Mouse (Mus musculus): ENCODE measurements at regions not wholly inside any gene's neighbourhood (a gene's known extent, or its start where the extent isn't known, plus 50 kb on each side); places are given as distances from the start of the nearest gene placed in this dataset.

DNA sequence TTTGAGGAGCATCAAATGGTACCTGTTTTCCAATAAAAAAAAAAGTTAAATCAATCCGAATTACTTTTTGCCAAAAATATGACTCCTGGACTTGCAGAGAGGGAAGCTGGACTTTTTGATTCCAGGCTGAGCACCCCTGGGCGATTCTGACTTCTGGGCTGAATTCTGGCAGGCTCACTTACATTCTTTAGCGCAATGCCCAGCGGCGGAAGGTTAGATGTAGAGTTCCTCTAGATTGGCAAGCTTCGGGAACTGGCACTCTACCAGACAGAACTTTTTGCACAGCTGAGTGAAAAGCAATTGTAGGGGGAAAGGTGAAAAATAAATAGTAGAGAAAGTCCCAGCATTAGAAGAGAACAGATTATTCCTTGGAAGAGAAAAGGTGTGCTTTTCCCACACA, 235.5 kb downstream of the Fam169b start:
- Histone ChIP-seq H3K27ac (ENCODE audit: insufficient read depth, low read length) (no peak overlapping the region), H3K4me1 (ENCODE audit: control insufficient read depth, insufficient read depth, low read length) (no peaks in the 10 kb centered on the region), H3K4me3 (ENCODE audit: insufficient read depth, low read length) (no peak overlapping the region)
- no peak for TF ChIP-seq CTCF (IDR thresholded peaks at IDR 0.05; ENCODE audit: borderline replicate concordance, insufficient read depth, low read length)

DNA sequence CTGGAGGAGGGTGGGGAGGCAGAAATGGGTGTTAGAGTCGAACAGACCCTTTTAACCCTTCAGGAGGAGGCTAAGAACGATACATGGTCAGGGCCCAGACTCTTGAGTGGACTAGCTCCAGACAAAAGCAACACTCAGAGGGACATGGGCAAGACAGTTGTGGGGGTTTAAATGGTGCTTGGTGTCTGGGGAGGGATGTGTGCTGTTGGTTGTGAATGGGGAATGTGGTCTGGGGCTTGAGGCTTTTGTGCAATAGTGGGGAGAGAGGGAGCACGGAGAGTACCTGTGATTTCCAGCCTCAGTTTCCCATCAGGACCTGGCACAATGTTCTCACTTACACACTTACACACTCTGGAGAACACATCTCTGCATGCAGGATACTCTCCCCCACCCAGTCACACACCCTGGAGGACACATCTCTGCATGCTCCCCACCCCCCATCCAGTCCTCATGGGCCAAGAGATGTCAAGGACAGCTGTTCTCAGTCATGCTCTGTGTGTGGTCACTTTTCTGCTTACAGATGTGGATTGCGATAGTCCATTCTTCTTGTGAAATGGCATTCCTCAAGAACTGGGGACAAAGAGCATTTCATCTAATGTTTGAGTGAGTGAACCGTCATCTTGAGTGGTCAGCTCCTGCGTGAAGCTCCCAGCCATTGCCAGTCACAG, 217.6 kb downstream of the Fam169b start:
- TF ChIP-seq POLR2A (IDR thresholded peaks at IDR 0.05; ENCODE audit: low read depth, low read length) (no peak), CTCF (IDR thresholded peaks at IDR 0.05; ENCODE audit: borderline replicate concordance, insufficient read depth, low read length) (no peak)
- no peak overlapping the region for H3K27ac ChIP-seq (ENCODE audit: insufficient read depth, low read length)
- H3K4me3 ChIP-seq (ENCODE audit: insufficient read depth, low read length) = no peak overlapping the region
- no peaks in the 10 kb centered on the region for H3K4me1 ChIP-seq (ENCODE audit: control insufficient read depth, insufficient read depth, low read length)

DNA sequence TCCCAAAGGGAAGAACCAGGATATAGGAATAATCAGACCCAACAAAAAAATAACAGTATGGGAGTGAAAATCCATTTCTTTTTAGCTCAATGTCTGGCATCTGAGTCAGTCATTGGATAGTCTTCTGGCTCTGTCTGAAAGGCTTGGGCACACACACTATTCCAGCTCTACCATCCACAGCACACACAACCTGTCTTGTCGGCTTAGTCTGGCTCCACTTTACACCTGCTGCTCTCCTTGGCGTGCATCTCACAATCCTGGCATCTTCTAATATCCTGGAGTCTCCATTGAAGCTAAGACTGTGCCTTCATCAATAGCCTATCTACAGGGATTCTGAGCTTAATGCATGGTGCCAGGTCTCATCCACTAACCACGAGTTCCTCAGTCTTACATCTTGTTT, 213.0 kb downstream of the Fam169b start:
- Histone ChIP-seq H3K27ac (ENCODE audit: insufficient read depth, low read length) (no peak overlapping the region), H3K4me1 (ENCODE audit: control insufficient read depth, insufficient read depth, low read length) (no peaks in the 10 kb centered on the region), H3K4me3 (ENCODE audit: insufficient read depth, low read length) (no peak overlapping the region)
- no peak for TF ChIP-seq POLR2A (IDR thresholded peaks at IDR 0.05; ENCODE audit: low read depth, low read length)
- no peak for TF ChIP-seq CTCF (IDR thresholded peaks at IDR 0.05; ENCODE audit: borderline replicate concordance, insufficient read depth, low read length)

DNA sequence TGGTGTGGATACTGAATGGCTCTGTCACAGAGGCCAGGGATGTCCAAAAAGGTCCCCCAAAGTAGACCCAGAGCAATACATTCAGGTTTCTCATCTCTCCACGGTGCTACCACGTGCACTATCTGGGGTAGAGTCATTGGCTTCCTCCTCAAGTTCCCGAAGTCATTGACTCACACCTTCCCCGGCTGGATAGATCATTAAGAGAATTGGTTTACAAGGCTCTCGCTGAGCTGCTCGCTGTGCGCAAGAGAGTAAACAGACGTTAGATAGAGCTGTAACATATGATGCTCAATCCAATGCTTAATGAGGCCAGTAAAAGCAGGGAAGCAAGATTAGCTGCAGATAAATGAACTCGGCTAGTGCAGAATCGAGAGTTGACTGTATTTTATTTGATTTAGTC, 208.9 kb downstream of the Fam169b start:
- no peak overlapping the region for H3K4me3 ChIP-seq (ENCODE audit: insufficient read depth, low read length)
- H3K4me1 ChIP-seq (ENCODE audit: control insufficient read depth, insufficient read depth, low read length) = no peaks in the 10 kb centered on the region
- H3K27ac ChIP-seq (ENCODE audit: insufficient read depth, low read length) = no peak overlapping the region
- TF ChIP-seq POLR2A (IDR thresholded peaks at IDR 0.05; ENCODE audit: low read depth, low read length) (no peak), CTCF (IDR thresholded peaks at IDR 0.05; ENCODE audit: borderline replicate concordance, insufficient read depth, low read length) (no peak)

DNA sequence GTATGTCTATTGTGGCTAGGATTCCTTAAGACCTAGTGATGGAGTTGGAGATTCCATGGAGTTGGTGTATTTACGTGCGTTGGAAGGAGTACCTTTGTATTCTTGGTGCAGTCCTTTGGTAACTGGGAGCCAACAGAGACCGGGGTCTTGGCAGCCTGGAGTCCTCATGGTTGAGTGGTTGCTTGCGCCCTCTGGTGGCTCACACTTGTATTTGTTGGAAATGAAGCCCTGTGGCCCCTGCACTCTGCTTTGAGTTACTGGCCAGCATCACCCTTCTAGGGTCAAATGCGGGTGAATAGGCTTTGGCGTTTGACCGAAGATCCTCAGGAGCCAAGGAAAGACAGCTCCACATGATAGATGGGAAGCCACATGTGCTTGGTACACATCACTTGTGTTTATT, 207.1 kb downstream of the Fam169b start:
- Histone ChIP-seq H3K27ac (ENCODE audit: insufficient read depth, low read length) (no peak overlapping the region), H3K4me1 (ENCODE audit: control insufficient read depth, insufficient read depth, low read length) (no peaks in the 10 kb centered on the region), H3K4me3 (ENCODE audit: insufficient read depth, low read length) (no peak overlapping the region)
- peak; percentile 57; the same call in 1 of the 2 replicates for TF ChIP-seq CTCF (IDR thresholded peaks at IDR 0.05; ENCODE audit: borderline replicate concordance, insufficient read depth, low read length)
- TF ChIP-seq POLR2A (IDR thresholded peaks at IDR 0.05; ENCODE audit: low read depth, low read length) = no peak

DNA sequence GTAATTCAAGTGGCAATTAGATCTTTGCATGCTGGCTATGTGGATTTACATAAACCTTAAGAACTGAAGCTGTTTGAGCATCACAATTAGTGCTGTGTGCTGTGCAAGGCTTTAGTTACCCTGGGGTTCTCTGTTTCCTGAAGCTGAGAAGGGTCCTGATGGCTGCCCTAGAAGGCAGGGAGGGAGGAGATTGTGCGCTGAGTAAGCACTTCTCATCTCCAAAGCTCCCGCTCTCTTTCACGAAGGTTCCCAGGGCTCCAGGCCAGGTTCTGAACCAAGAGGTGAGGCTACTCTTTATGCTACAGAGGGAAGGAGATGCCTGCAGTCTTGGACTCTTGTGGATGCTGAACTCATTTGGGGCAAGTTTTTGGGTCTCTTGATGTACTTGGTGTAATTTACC, 206.7 kb downstream of the Fam169b start:
- TF ChIP-seq CTCF (IDR thresholded peaks at IDR 0.05; ENCODE audit: borderline replicate concordance, insufficient read depth, low read length) = no peak
- TF ChIP-seq POLR2A (IDR thresholded peaks at IDR 0.05; ENCODE audit: low read depth, low read length) = no peak
- Histone ChIP-seq H3K27ac (ENCODE audit: insufficient read depth, low read length) (no peak overlapping the region), H3K4me1 (ENCODE audit: control insufficient read depth, insufficient read depth, low read length) (no peaks in the 10 kb centered on the region), H3K4me3 (ENCODE audit: insufficient read depth, low read length) (no peak overlapping the region)

DNA sequence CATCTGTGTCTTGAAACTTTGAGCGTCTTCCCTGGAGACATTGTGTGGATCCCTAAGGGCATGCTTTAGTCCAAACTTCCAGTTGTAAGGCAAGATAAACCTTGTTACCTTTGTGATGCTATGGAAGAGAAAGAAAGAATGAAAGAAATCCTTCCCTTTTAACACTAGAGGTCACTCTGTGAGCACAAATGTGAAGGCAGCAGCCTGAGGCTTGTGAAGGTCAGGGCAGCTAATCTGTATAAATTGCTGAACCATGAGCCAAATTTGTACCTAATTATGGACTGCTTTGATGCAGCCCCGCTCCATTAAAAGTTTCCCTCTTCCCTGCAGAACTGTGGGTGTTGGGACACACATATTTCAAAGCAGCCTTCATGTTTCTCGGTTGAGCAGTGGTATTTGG, 204.4 kb downstream of the Fam169b start:
- Histone ChIP-seq H3K4me3 (ENCODE audit: insufficient read depth, low read length) (no peak overlapping the region), H3K27ac (ENCODE audit: insufficient read depth, low read length) (no peak overlapping the region), H3K4me1 (ENCODE audit: control insufficient read depth, insufficient read depth, low read length) (no peaks in the 10 kb centered on the region)
- TF ChIP-seq CTCF (IDR thresholded peaks at IDR 0.05; ENCODE audit: borderline replicate concordance, insufficient read depth, low read length) (no peak), POLR2A (IDR thresholded peaks at IDR 0.05; ENCODE audit: low read depth, low read length) (no peak)

DNA sequence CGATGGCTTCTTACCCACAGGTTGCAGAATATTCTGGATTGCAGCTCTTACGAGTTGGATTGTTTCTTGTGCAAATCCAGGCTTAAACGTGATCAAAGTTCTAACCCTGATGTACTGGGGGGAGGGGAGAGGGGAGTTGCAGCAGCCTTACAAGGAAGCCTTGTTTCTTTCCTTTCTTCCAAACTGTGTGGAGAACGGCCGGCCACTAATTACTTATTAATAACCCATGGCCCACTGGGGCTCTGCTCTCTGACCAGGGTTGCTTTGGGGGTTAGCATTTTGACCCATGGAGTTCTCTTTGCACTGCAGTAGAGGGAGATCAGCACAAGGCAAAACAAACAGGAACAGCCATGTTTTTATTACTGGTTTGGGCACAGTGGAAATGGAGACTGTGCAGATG, 199.2 kb downstream of the Fam169b start:
- no peak overlapping the region for H3K27ac ChIP-seq (ENCODE audit: insufficient read depth, low read length)

DNA sequence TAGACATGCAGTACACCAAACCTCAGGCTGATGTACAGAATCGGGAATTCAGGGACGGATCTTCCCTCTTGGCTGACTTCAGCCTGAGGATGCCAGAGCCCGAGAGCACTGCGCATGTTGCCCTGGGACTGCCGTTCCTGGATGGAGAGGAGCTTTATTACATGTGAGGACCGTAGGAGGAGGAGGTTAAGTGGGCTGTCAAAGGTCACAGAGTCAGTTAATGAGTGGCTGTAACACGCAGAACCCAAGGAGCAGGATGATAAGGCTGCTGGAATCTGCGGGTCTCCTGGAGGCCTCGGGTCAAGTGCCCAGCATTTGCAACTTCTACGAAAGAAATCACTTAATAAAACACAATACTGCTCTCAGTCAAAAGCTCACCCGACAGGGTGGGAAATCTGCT, 197.3 kb downstream of the Fam169b start:
- no peak overlapping the region for H3K4me3 ChIP-seq (ENCODE audit: insufficient read depth, low read length)
- H3K4me1 ChIP-seq (ENCODE audit: control insufficient read depth, insufficient read depth, low read length) = no peaks in the 10 kb centered on the region
- TF ChIP-seq POLR2A (IDR thresholded peaks at IDR 0.05; ENCODE audit: low read depth, low read length) (no peak), CTCF (IDR thresholded peaks at IDR 0.05; ENCODE audit: borderline replicate concordance, insufficient read depth, low read length) (no peak)
- H3K27ac ChIP-seq (ENCODE audit: insufficient read depth, low read length) = no peak overlapping the region

More for the DNA sequence above, 199.2 kb downstream of the Fam169b start:
- no peak for TF ChIP-seq CTCF (IDR thresholded peaks at IDR 0.05; ENCODE audit: borderline replicate concordance, insufficient read depth, low read length)
- Histone ChIP-seq H3K4me1 (ENCODE audit: control insufficient read depth, insufficient read depth, low read length) (no peaks in the 10 kb centered on the region), H3K4me3 (ENCODE audit: insufficient read depth, low read length) (no peak overlapping the region)

DNA sequence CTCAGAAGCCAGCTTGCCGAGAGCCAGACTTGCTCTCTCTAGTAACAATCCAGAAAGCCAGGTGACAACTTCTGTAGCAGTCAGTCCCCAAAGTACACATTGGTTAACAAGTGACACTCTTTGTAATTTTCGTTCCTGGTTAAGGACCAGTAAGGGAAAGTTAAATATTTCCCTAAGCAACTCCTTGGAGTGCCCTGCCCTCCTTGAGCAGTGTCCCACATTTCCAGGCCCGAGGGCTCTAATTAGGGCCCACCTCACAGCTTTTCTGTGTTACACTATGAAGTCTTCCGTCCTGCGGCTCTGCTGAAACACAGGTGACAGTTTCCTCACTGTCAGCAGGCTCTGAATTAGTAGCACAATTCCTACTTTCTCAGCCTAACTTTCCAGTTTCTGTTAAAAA, 194.9 kb downstream of the Fam169b start:
- Histone ChIP-seq H3K27ac (ENCODE audit: insufficient read depth, low read length) (no peak overlapping the region), H3K4me1 (ENCODE audit: control insufficient read depth, insufficient read depth, low read length) (no peaks in the 10 kb centered on the region), H3K4me3 (ENCODE audit: insufficient read depth, low read length) (no peak overlapping the region)
- TF ChIP-seq CTCF (IDR thresholded peaks at IDR 0.05; ENCODE audit: borderline replicate concordance, insufficient read depth, low read length) = no peak
- no peak for TF ChIP-seq POLR2A (IDR thresholded peaks at IDR 0.05; ENCODE audit: low read depth, low read length)

DNA sequence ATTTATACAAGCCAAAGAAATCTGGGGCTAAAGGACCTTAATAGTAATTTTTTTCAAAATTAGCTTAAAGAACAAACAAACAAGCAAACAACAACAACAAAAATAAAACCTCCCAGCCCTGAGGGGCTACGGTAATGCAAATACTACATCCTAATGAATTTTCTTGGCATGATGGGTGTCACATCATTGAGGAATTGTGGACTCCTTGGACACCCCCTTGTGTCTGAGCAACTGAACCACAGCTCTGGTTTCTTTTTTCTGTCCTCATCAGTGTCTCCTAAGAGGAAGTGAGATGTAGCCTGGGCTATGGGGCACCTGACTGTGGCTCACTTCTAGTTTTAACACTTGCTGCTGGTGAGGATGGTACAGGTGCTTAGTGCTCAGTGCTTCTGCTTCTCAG, 184.2 kb downstream of the Fam169b start:
- H3K4me3 ChIP-seq (ENCODE audit: insufficient read depth, low read length) = no peak overlapping the region
- H3K27ac ChIP-seq (ENCODE audit: insufficient read depth, low read length) = no peak overlapping the region
- no peak for TF ChIP-seq POLR2A (IDR thresholded peaks at IDR 0.05; ENCODE audit: low read depth, low read length)
- TF ChIP-seq CTCF (IDR thresholded peaks at IDR 0.05; ENCODE audit: borderline replicate concordance, insufficient read depth, low read length) = no peak
- H3K4me1 ChIP-seq (ENCODE audit: control insufficient read depth, insufficient read depth, low read length) = no peaks in the 10 kb centered on the region
